Mouse (Mus musculus) limb, embryonic 10.5 days (tissue): ENCODE measurements at regions not wholly inside any gene's neighbourhood (a gene's known extent, or its start where the extent isn't known, plus 50 kb on each side); places are given as distances from the start of the nearest gene placed in this dataset.

ENCODE experiments used
- DNase-seq: peaks from one replicate; pipeline ENCODE4 v3.0.0-alpha.2; 2017; ENCODE audit warnings: low spot score
- H3K27ac ChIP-seq: fragments of 300-500 bp; sonication (generic); 2 replicates; pipeline ENCODE4 v1.5.1; 2016; ENCODE audit warnings: mild to moderate bottlenecking
- H3K27me3 ChIP-seq: fragments of 300-500 bp; sonication (generic); 2 replicates; pipeline ENCODE4 v1.6.1; 2016; ENCODE audit warnings: low read depth, mild to moderate bottlenecking; ENCODE audit not compliant: poor library complexity, severe bottlenecking
- H3K36me3 ChIP-seq: fragments of 300-500 bp; sonication (generic); 2 replicates; pipeline ENCODE4 v1.6.1; 2016; ENCODE audit warnings: mild to moderate bottlenecking, moderate library complexity
- H3K4me1 ChIP-seq: fragments of 300-500 bp; sonication (generic); 2 replicates; pipeline ENCODE4 v1.6.1; 2016
- H3K4me3 ChIP-seq: fragments of 300-500 bp; sonication (generic); 2 replicates; pipeline ENCODE4 v1.5.1; 2016; ENCODE audit warnings: mild to moderate bottlenecking, moderate library complexity
- H3K9me3 ChIP-seq: fragments of 300-500 bp; sonication (generic); replicated peaks from 2 replicates; pipeline ENCODE4 v1.6.1; 2016; ENCODE audit warnings: mild to moderate bottlenecking
- WGBS: fragments of 180-500 bp; shearing (Covaris S2); methylation state at CpG from one replicate; pipeline ENCODE4 v1.1.7; 2016; 5-methylcytosine and 5-hydroxymethylcytosine counted together

DNA sequence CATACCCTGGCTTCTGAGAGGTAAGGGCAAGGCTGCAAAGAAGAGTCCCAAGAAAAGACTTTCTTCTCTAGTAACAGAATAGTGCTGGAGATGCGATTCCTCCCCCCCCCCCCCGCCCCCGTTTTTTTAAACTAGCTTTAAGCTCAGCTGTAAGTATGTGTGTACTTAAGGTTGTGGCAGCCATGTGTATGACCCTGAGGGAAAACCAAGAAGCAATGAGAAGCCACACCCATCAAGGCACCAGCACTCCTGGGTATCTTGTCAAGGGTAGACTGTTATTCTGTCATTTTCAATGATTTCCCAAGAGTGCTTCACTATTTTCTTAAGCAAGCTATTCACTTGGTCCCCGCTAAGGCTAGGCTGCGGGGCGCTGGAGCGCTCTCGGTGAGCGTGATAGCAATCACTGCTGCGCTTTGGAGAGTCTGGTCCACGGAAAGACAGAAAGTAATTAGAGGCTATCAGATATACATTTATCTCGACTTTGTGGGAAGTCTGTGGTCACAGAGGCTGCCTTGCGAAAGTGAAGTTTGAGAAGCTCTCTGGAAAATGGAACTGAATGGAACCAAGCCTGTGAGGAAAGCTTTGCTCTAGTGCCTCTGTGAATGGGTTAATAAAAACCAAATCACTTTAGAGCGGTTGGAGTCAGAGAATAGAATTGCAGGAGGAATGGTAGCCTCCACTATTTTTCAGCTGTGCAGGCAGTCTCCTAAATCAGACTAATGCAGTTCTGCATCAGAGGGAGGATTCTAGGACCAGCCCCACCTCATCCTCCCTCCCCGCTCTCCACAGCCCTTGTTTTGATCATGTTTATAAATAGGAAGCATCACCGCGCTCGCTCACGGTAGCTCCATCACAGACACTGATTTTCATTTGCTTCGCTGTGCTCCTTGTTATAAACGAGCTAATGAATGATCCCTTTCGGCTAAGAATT lies 114.8 kb upstream of the Bmp2 start:
- Histone ChIP-seq H3K4me3 (no peak overlapping the region), H3K4me1 (peaks cover 15% of the 10 kb centered on the region), H3K27me3 (no peaks in the 10 kb centered on the region), H3K9me3 (no peaks in the 10 kb centered on the region), H3K27ac (peak overlapping the region; percentile 47; the same call in 1 of the 2 replicates), H3K36me3 (no peaks in the 10 kb centered on the region)
- DNase-seq: no peak
- 73% methylated on average over 22 of the region's 22 CpGs for WGBS

DNA sequence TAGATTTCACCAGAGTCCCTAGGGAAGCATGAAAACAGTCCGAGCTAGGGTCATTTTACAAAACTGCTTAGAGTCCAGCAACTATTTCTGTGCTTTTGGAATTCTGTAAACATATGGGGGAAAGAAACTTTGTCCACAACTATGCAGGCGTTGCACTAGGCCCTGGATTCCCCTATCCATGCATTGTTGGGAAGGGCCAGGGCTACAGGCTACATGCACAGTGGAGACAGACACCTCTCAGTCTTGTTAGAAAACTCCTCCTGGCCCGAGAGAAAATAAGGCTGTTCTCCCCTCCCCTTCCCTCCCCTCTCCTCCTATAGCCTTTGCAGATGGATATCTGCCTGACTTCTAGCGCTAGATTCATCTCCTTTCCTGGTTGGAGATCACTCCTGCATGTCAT lies 113.9 kb upstream of the Bmp2 start:
- H3K9me3 ChIP-seq: no peaks in the 10 kb centered on the region
- 63% methylated on average over 4 of the region's 4 CpGs for WGBS
- no peak for DNase-seq
- H3K36me3 ChIP-seq: no peaks in the 10 kb centered on the region
- H3K27ac ChIP-seq: no peak overlapping the region; the same call in 1 of the 2 replicates
- H3K4me3 ChIP-seq: no peak overlapping the region
- no peaks in the 10 kb centered on the region for H3K27me3 ChIP-seq
- peaks cover 15% of the 10 kb centered on the region for H3K4me1 ChIP-seq

DNA sequence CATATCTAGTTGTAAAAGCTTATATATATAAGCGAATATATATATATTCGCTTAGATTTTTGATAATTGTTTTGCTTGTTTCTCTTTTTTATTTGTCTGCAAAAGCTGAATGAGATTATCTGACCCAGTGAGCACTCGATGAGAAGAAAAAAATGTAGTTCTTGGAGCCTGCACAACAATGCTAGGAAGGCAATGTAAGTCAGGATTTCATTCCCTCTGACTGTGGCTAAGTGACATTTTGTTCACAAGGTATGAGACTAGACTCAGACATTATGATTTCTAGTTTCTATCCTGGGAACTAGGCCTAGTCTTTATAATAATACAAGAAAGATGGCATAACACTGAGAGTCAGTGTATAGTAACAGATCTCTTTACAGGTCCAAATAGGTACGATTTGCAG lies 108.9 kb upstream of the Bmp2 start:
- WGBS: 90% methylated on average over 4 of the region's 4 CpGs
- DNase-seq: no peak
- H3K27me3 ChIP-seq: no peaks in the 10 kb centered on the region

DNA sequence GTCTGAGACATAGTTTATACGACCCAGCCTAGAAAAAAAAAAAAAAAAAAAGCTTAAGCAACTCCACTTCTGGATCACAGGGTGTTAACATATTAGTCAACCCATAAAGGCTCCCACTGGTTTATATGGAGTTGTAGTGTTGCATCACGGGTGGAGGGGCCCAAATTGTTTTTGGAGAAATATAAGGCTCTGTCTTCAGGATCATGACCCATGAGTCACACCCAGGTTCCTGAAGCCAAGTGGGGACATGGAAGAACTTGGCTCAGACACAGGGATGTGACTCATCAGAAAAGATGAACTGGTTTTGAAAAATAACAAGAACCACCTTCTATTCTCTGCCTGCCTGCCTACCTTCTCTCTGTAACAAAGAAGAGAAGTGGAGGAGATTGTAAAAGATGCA lies 108.5 kb upstream of the Bmp2 start:
- H3K4me1 ChIP-seq: no peaks in the 10 kb centered on the region
- 87% methylated on average over 2 of the region's 2 CpGs for WGBS
- no peak for DNase-seq
- no peak overlapping the region for H3K4me3 ChIP-seq
- H3K36me3 ChIP-seq: no peaks in the 10 kb centered on the region
- H3K9me3 ChIP-seq: no peaks in the 10 kb centered on the region
- no peaks in the 10 kb centered on the region for H3K27me3 ChIP-seq
- H3K27ac ChIP-seq: no peak overlapping the region

More for the DNA sequence above, 108.9 kb upstream of the Bmp2 start:
- Histone ChIP-seq H3K4me1 (peaks cover 2% of the 10 kb centered on the region), H3K27ac (no peak overlapping the region), H3K9me3 (no peaks in the 10 kb centered on the region), H3K4me3 (no peak overlapping the region), H3K36me3 (no peaks in the 10 kb centered on the region)

DNA sequence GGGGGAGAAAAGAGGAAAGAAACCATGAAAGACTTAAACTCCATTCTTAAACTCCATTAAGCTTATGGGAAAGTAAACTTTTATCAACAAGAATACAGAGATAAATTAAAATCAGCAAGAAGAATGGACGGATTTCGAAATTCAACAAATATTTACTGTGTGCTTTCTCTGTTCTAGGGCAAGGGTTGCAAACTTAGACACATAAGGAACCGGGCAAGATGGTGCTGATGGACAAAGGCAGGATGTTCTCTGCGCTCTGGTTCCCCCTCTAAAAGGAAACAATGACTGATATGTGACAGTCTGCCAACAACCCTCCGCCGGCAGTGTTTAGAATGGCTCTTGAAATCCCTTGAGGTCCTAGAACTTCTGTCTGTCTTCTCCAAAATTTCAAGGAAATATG lies 99.0 kb upstream of the Bmp2 start:
- DNase-seq: no peak
- Histone ChIP-seq H3K4me3 (no peak overlapping the region), H3K27me3 (no peaks in the 10 kb centered on the region), H3K27ac (no peak overlapping the region), H3K36me3 (no peaks in the 10 kb centered on the region), H3K4me1 (no peaks in the 10 kb centered on the region), H3K9me3 (no peaks in the 10 kb centered on the region)
- WGBS: 87% methylated on average over 6 of the region's 6 CpGs

DNA sequence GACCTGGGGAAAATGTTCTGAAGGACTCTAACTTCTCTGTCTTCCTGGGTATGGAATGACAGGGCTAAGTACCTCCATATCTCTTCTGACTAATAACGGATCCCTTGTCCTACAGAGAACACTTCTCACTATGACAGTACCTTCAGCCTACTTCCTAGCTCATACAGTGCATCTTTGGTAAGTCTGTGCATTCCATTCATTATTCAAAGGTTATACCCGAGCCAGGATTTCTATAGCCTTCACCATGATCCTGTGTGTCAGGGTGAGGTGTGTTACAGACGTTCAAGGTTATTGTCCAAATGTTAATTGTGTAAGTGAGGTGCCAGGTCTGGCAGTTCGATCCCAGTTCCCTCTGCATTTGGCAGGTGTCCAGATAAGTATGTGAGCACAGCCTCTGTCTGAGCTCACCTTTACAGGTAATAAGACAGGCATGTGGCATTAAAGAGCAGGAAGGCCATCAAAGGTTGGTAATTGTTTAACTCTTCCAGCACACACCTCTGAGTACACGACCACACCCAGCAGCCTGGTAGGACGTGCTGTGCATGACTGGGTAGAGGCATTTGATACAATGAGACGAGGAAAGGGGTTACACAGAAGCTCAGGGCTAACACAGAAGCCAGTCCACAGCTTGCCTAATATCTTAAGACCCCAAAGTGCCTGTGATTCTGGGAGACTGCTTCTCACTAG lies 96.3 kb upstream of the Bmp2 start:
- Histone ChIP-seq H3K27ac (no peak overlapping the region), H3K4me3 (no peak overlapping the region), H3K27me3 (no peaks in the 10 kb centered on the region), H3K9me3 (no peaks in the 10 kb centered on the region), H3K4me1 (no peaks in the 10 kb centered on the region), H3K36me3 (no peaks in the 10 kb centered on the region)
- WGBS: 84% methylated on average over 7 of the region's 7 CpGs
- no peak for DNase-seq

DNA sequence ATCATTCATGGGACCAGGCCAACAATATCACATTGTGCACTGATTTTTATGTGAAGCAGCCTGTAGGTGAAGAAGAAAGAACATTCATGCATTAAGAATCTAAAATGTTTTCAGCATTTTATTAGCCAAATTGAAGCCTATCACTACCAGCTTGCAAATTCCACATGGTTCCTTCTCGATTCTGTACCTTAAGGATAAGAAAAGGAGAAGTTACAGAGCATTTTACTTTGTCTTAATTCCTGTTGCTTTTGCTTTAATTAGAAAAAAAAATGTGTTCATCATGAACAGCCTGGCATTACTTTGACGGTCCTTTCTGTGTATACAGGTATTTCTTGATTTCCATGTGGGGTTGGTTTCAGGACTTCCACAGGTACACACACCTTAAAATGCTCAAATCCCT lies 95.2 kb upstream of the Bmp2 start:
- Histone ChIP-seq H3K4me1 (no peaks in the 10 kb centered on the region), H3K9me3 (no peaks in the 10 kb centered on the region), H3K4me3 (no peak overlapping the region), H3K27ac (no peak overlapping the region), H3K27me3 (no peaks in the 10 kb centered on the region), H3K36me3 (no peaks in the 10 kb centered on the region)
- DNase-seq: no peak
- WGBS: 93% methylated on average over 2 of the region's 2 CpGs

DNA sequence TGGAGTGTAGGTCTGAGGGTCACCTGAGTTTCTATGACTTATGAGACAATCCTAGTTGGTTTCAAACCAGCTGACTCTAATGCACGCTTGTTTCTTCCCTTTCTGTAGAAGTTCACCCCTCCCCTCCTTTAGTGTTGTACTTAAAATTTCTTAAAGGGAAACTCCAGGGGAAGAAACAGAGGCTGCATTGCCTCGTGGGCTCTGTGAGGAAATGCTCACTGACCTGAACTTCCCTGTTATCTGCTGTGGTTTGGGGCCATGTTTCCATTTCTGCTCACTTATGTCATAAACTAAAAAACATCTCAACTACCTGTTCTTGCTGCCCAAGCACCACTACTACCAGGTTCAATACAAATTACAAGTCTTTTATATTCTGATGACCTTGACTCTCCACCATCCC lies 93.2 kb upstream of the Bmp2 start:
- DNase-seq: no peak
- no peaks in the 10 kb centered on the region for H3K4me1 ChIP-seq
- H3K27ac ChIP-seq: no peak overlapping the region
- no peaks in the 10 kb centered on the region for H3K36me3 ChIP-seq
- no peaks in the 10 kb centered on the region for H3K9me3 ChIP-seq
- WGBS: 76% methylated on average over 2 of the region's 2 CpGs
- H3K27me3 ChIP-seq: no peaks in the 10 kb centered on the region
- H3K4me3 ChIP-seq: no peak overlapping the region

DNA sequence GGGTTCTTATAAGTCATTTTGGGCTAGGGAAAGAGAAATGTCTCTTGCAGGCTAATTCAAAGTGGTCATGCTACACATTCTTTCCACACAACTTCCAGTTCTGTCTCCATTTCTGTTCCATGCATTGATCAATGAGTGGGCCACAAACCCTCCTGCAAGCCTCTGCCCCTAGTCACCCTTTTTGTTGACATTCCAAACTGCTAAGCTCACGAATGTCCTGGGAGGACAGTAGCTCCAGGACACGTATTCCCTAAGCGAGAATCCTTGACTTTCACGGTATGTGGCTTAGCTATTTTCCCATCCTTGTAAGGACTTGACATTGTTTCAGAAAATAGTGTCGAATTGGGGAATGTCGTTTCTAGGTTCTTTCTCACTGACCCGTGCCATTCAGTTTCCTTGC lies 91.1 kb upstream of the Bmp2 start:
- H3K36me3 ChIP-seq: no peaks in the 10 kb centered on the region
- 89% methylated on average over 7 of the region's 7 CpGs for WGBS
- H3K9me3 ChIP-seq: no peaks in the 10 kb centered on the region
- no peaks in the 10 kb centered on the region for H3K27me3 ChIP-seq
- no peak overlapping the region for H3K4me3 ChIP-seq
- no peak for DNase-seq
- no peaks in the 10 kb centered on the region for H3K4me1 ChIP-seq
- no peak overlapping the region for H3K27ac ChIP-seq

DNA sequence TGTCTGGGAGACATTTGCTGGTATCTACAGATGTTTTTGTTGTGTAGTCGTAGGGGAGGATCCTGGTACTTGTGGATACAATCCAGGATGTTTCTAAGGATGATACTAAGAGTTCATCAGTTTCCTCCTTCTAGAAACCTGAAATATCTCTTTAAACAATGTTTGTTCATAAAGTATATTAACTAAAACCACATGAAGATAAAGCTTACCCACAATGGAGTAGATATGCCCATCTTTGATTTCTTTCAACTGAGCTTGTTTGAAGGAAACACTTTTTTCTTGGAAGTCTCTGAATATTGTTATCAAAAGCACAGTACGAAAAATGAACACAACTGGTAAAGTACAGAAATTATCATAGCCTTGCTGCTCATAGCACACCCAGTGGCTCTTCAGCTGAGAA lies 89.6 kb upstream of the Bmp2 start:
- DNase-seq: no peak
- Histone ChIP-seq H3K4me3 (no peak overlapping the region), H3K27ac (no peak overlapping the region), H3K27me3 (no peaks in the 10 kb centered on the region), H3K9me3 (no peaks in the 10 kb centered on the region), H3K36me3 (no peaks in the 10 kb centered on the region), H3K4me1 (no peaks in the 10 kb centered on the region)
- WGBS: 88% methylated on average over 2 of the region's 2 CpGs

DNA sequence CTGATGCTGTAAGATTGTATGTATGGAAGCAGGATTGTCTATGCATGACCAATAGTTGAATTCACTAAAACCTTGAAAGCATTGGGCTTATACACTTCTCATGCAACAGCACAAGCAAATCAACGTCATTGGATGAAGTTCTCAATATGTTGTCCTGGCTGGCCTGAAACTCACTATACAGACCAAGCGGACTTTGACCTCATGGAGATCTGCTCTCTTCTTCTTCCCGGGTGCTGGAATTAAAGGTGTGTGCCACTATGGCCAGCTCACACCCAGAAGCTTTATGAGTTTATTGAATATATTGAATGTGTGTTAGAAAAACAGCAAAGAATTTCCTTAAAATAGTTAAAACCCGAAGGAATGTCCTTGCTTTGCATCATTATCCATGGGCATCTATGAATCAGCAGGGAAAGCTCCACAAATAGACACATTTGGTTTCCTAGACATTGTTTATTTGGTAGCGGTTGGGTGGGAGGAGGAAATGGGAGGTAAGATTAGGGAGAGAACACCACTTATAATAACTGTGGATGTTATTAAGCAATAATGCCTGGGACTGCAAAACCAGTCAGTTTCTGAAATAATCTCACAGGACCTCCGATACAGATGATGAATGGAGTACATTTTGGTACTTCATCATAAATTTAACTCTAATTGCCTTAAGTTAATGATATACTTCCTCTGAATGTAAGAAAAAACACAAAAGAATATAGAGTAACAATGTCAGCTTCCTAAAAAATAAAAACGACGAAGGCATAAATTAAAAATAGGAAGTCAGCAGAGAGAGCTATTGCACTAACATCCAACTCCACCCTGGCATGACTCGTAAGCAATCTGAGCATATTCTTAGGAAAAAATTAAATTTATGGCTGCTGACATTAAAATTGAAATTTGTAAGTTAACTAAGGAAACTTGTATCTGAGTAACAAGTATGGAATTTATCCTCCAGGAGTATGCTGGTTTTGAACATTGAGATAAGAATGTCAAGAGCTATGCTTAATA lies 84.5 kb upstream of the Bmp2 start:
- Histone ChIP-seq H3K9me3 (no peaks in the 10 kb centered on the region), H3K27ac (no peak overlapping the region), H3K4me1 (no peaks in the 10 kb centered on the region), H3K27me3 (no peaks in the 10 kb centered on the region), H3K36me3 (no peaks in the 10 kb centered on the region), H3K4me3 (no peak overlapping the region)
- DNase-seq: no peak
- WGBS: 87% methylated on average over 9 of the region's 9 CpGs

DNA sequence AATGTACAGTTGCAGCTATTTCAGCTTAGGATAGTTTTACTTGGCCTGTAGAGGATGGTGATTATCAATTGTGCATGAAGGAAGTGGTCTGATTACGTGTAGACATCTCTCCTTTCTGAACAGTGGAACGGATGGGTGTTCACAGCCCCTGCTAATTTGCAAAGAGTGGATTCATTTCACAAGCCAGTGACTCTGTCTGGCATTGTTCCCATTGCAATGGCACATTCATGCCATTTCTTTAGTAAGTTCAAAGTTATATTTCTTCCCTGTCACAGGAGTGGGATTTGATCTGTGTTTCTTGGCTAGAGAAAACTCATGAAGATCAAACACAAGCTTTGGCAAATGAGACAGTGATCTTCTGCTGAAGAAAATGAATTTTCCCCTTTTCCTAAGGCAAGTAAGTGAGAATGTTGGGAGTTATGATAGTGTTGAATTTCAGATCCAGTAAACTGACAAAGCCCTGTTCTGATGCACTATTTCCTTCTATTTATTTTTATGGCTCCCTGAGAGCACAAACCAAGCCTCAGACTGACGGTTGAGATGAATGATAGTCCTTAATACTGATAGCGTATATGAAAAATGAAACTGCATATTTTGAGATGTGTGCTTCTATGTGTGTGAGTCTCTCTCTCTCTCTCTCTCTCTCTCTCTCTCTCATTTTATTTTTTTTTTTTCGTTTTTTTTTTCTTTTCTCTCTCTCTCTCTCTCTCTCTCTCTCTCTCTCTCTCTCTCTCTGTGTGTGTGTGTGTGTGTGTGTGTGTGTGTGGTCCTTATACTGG lies 78.8 kb upstream of the Bmp2 start:
- Histone ChIP-seq H3K4me1 (no peaks in the 10 kb centered on the region), H3K9me3 (no peaks in the 10 kb centered on the region), H3K27me3 (no peaks in the 10 kb centered on the region), H3K4me3 (no peak overlapping the region), H3K27ac (no peak overlapping the region), H3K36me3 (no peaks in the 10 kb centered on the region)
- DNase-seq: no peak
- WGBS: 72% methylated on average over 5 of the region's 5 CpGs
